Mouse (Mus musculus) megakaryocyte progenitor cell, adult 5-6 weeks (primary cell): ENCODE data around the gene Trim10. TPM values are rescaled to one million over a fixed set of nuclear protein-coding genes. Genes with fewer than 3 reads are reported as not detected.
A peak's percentile ranks its signal among the peaks of the same experiment; 100 is the strongest.

Experiments
- ATAC-seq: replicated peaks from 2 replicates; pipeline ENCODE4 v1.8.0; 2016; ENCODE audit warnings: mild to moderate bottlenecking, moderate TSS enrichment, inconsistent platforms; ENCODE audit not compliant: poor library complexity
- total RNA-seq, 2 experiments: library from RNA; stranded (forward) in 1 of 2; stranded (reverse) in 1 of 2; fragments of 157-497, 149-512 nt in 1 of 2; fragments of 200-1000 nt in 1 of 2; gene quantifications; 2 replicates each; pipeline versions ENCODE4 v1.2.3 to v1.2.4; 2015 to 2017

The Trim10 gene
- total RNA-seq, 2 experiments from 2014 or later: 1.1 to 1.8 TPM

- no peak for ATAC-seq
These were observed 38.9 kb downstream of the Trim10 start for GRCm38 (mm10) chr17:36908235-36908634.

- no peak for ATAC-seq
These were observed 40.4 kb downstream of the Trim10 start for GRCm38 (mm10) chr17:36909802-36910201.

GRCm38 (mm10) chr17:36912031-36912430 lies 42.7 kb downstream of the Trim10 start:
- no peak for ATAC-seq

GRCm38 (mm10) chr17:36914108-36914507 lies 44.7 kb downstream of the Trim10 start:
- peak; percentile 90 for ATAC-seq

GRCm38 (mm10) chr17:36915076-36915475 lies 45.7 kb downstream of the Trim10 start:
- ATAC-seq: peak; percentile 90

- ATAC-seq: no peak
These were observed 50.9 kb downstream of the Trim10 start for GRCm38 (mm10) chr17:36920239-36920638.

- no peak for ATAC-seq
These were observed 53.3 kb downstream of the Trim10 start for GRCm38 (mm10) chr17:36922715-36923114.

- ATAC-seq: no peak
These were observed 54.1 kb downstream of the Trim10 start for GRCm38 (mm10) chr17:36923491-36923890.

Other genes starting within 250 kb of the Trim10 start
- not detected in 2 replicates for gene H2-M9, start 226.9 kb upstream of the Trim10 start, total RNA-seq (2015)
- not detected in 2 replicates for gene H2-M9, start 226.9 kb upstream of the Trim10 start, total RNA-seq (2017)
- not detected in 2 replicates for gene H2-M1, start 197.4 kb upstream of the Trim10 start, total RNA-seq (2015)
- gene H2-M1, start 197.4 kb upstream of the Trim10 start, total RNA-seq (2017): not detected in 2 replicates
- gene H2-M10.5, start 96.7 kb upstream of the Trim10 start, total RNA-seq (2015): not detected in 2 replicates
- gene H2-M10.5, start 96.7 kb upstream of the Trim10 start, total RNA-seq (2017): not detected in 2 replicates
- not detected in 2 replicates for gene H2-M10.6, start 57.4 kb upstream of the Trim10 start, total RNA-seq (2015)
- not detected in 2 replicates for gene H2-M10.6, start 57.4 kb upstream of the Trim10 start, total RNA-seq (2017)
- gene Trim26, start 32.4 kb upstream of the Trim10 start, total RNA-seq (2015): 12.3 and 13.9 TPM in 2 replicates
- 5.8 and 9.4 TPM in 2 replicates for gene Trim26, start 32.4 kb upstream of the Trim10 start, total RNA-seq (2017)
- gene Trim15, start 2.4 kb upstream of the Trim10 start, total RNA-seq (2015): not detected in 2 replicates
- gene Trim15, start 2.4 kb upstream of the Trim10 start, total RNA-seq (2017): not detected in 2 replicates
- not detected in 2 replicates for gene Trim40, start 20.5 kb downstream of the Trim10 start, total RNA-seq (2015)
- gene Trim40, start 20.5 kb downstream of the Trim10 start, total RNA-seq (2017): not detected in 2 replicates
- gene Trim31, start 28.5 kb downstream of the Trim10 start, total RNA-seq (2015): not detected in 2 replicates
- not detected in 2 replicates for gene Trim31, start 28.5 kb downstream of the Trim10 start, total RNA-seq (2017)
- not detected in 2 replicates for gene Rnf39, start 73.3 kb downstream of the Trim10 start, total RNA-seq (2015)
- not detected in 2 replicates for gene Rnf39, start 73.3 kb downstream of the Trim10 start, total RNA-seq (2017)
- gene Ppp1r11, start 82.2 kb downstream of the Trim10 start, total RNA-seq (2015): 82.1 and 83.5 TPM in 2 replicates
- 57.1 and 87.6 TPM in 2 replicates for gene Ppp1r11, start 82.2 kb downstream of the Trim10 start, total RNA-seq (2017)
- 105 and 108 TPM in 2 replicates for gene Znrd1, start 89.0 kb downstream of the Trim10 start, total RNA-seq (2015)
- gene Znrd1, start 89.0 kb downstream of the Trim10 start, total RNA-seq (2017): 37.2 and 53.9 TPM in 2 replicates
- 3.3 and 5.5 TPM in 2 replicates for gene Znrd1as, start 89.0 kb downstream of the Trim10 start, total RNA-seq (2015)
- gene Znrd1as, start 89.0 kb downstream of the Trim10 start, total RNA-seq (2017): 6.2 and 8.6 TPM in 2 replicates
- not detected in 2 replicates for gene 2410137M14Rik, start 111.7 kb downstream of the Trim10 start, total RNA-seq (2015)
- not detected in 2 replicates for gene 2410137M14Rik, start 111.7 kb downstream of the Trim10 start, total RNA-seq (2017)
- not detected in 2 replicates for gene H2-M5, start 120.0 kb downstream of the Trim10 start, total RNA-seq (2015)
- gene H2-M5, start 120.0 kb downstream of the Trim10 start, total RNA-seq (2017): not detected in 2 replicates
- 0.22 TPM in 1 of 2 replicates, not detected in the other for gene Zfp57, start 131.6 kb downstream of the Trim10 start, total RNA-seq (2015)
- 0.25 TPM in 1 of 2 replicates, not detected in the other for gene Zfp57, start 131.6 kb downstream of the Trim10 start, total RNA-seq (2017)
- gene Mog, start 153.8 kb downstream of the Trim10 start, total RNA-seq (2015): not detected in 2 replicates
- gene Mog, start 153.8 kb downstream of the Trim10 start, total RNA-seq (2017): not detected in 2 replicates
- gene Gabbr1, start 176.4 kb downstream of the Trim10 start, total RNA-seq (2015): 2.6 and 4.3 TPM in 2 replicates
- gene Gabbr1, start 176.4 kb downstream of the Trim10 start, total RNA-seq (2017): 0.25 and 0.91 TPM in 2 replicates
- not detected in 2 replicates for gene Olfr90, start 218.9 kb downstream of the Trim10 start, total RNA-seq (2015)
- not detected in 2 replicates for gene Olfr90, start 218.9 kb downstream of the Trim10 start, total RNA-seq (2017)
- gene Olfr91, start 228.7 kb downstream of the Trim10 start, total RNA-seq (2015): not detected in 2 replicates
- not detected in 2 replicates for gene Olfr91, start 228.7 kb downstream of the Trim10 start, total RNA-seq (2017)